Mouse (Mus musculus) neural tube, embryonic 13.5 days (tissue): ENCODE results near the gene Gm17349. TPM values are rescaled to one million over a fixed set of nuclear protein-coding genes. Genes with fewer than 3 reads are reported as not detected.

ENCODE experiments used
- polyA plus RNA-seq: library from polyadenylated mRNA; unstranded; fragments of >200 nt; fragmentation: Nextera tagmentation; extraction: Ambion mirVana; gene quantifications from 2 replicates; pipeline ENCODE4 v1.2.1, GENCODE M21; 2015

The Gm17349 gene
- polyA plus RNA-seq, 1 experiment from 2014 or later: not detected

Other genes starting within 250 kb of the Gm17349 start
- gene Nckap5l, start 247.7 kb downstream of the Gm17349 start, polyA plus RNA-seq: 14.5 and 18.3 TPM in 2 replicates
- 19.6 and 21.4 TPM in 2 replicates for gene Bcdin3d, start 230.8 kb downstream of the Gm17349 start, polyA plus RNA-seq
- 22.2 and 23.8 TPM in 2 replicates for gene Faim2, start 177.3 kb downstream of the Gm17349 start, polyA plus RNA-seq
- not detected in 2 replicates for gene Aqp2, start 126.4 kb downstream of the Gm17349 start, polyA plus RNA-seq
- 1.9 and 2.3 TPM in 2 replicates for gene Aqp5, start 114.7 kb downstream of the Gm17349 start, polyA plus RNA-seq
- 3.5 and 3.6 TPM in 2 replicates for gene Aqp6, start 104.1 kb downstream of the Gm17349 start, polyA plus RNA-seq
- gene Racgap1, start 53.8 kb downstream of the Gm17349 start, polyA plus RNA-seq: 130 and 133 TPM in 2 replicates
- gene Asic1, start 35.1 kb downstream of the Gm17349 start, polyA plus RNA-seq: 76.0 and 77.8 TPM in 2 replicates
- gene Smarcd1, start 3.4 kb downstream of the Gm17349 start, polyA plus RNA-seq: 117 and 134 TPM in 2 replicates
- gene Gpd1, start 12.0 kb upstream of the Gm17349 start, polyA plus RNA-seq: 1.6 and 1.8 TPM in 2 replicates
- 170 and 181 TPM in 2 replicates for gene Cox14, start 20.1 kb upstream of the Gm17349 start, polyA plus RNA-seq
- gene Cers5, start 67.4 kb upstream of the Gm17349 start, polyA plus RNA-seq: 77.2 and 77.6 TPM in 2 replicates
- gene Lima1, start 170.0 kb upstream of the Gm17349 start, polyA plus RNA-seq: 28.4 and 35.5 TPM in 2 replicates